Mouse (Mus musculus) brain, embryonic 14.5 days (tissue): ENCODE data around the gene Sec63. TPM values are rescaled to one million over a fixed set of nuclear protein-coding genes. Genes with fewer than 3 reads are reported as not detected.

Experiments used
- DNase-seq: peaks from one replicate; pipeline ENCODE4 v3.0.0-alpha.2; 2011; ENCODE audit warnings: low read depth
- CTCF ChIP-seq: fragments of 200-500 bp; IDR thresholded peaks from 2 replicates; pipeline ENCODE4 v1.5.1; 2012; ENCODE audit warnings: inconsistent platforms, mild to moderate bottlenecking, moderate library complexity, borderline replicate concordance; ENCODE audit not compliant: insufficient read depth, insufficient read length; ENCODE audit errors: extremely low read depth
- POLR2A ChIP-seq: fragments of 200-500 bp; IDR thresholded peaks from 2 replicates; pipeline ENCODE4 v1.6.1; 2012; ENCODE audit warnings: mild to moderate bottlenecking, inconsistent platforms, borderline replicate concordance; ENCODE audit not compliant: poor library complexity, insufficient read depth, insufficient read length, severe bottlenecking; ENCODE audit errors: extremely low read depth
- polyA plus RNA-seq: library from polyadenylated mRNA; depleted of rRNA; stranded (reverse); fragments of >200 nt; gene quantifications from 2 replicates; pipeline ENCODE4 v1.2.3, GENCODE M21; 2012; rRNA removed

The Sec63 gene
- polyA plus RNA-seq, 1 experiment, result 44.3 TPM

DNA sequence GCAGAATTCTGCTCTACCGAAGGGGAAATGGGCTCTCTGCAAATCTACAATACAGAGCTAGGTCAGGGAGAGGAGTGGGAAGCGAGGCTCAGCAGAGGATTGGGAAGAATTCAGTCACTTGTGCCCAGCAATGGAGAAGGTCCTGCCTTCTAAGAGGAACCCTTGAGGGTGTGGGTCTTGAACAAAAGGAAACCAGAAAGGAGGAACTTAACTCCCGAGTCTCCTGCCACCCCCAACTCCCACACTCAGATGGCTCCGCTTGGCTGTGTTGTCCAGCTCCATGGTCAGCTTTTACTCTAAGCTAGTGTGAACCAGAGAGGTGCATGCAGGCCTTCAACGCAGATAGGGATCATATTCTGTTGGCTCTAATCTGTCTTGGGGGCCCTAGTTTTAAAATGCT lies 114.9 kb downstream of the Sec63 start:
- no peak for DNase-seq
- TF ChIP-seq POLR2A, result no peak
- TF ChIP-seq CTCF, result no peak

DNA sequence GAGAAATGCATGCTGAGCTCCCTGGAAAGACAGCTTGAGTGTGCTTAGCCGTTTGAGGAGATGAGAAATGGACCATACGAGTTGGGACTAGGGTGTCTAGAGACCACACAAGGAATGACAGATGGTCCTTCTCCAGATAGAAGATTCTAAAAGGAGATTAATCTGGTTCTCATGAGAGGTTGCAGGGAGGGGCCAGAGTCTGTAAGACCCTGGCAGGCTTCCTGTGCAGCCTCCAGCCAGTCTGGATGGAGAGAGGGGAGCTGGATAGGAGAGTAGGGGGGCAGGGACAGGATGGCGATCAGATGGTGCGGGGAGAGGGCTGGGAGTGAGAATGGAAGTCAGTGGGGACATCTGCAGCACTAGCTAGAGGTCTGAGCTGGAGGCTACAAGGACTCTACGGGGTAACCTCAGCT lies 118.0 kb downstream of the Sec63 start:
- TF ChIP-seq CTCF (no peak), POLR2A (no peak)
- no peak for DNase-seq

DNA sequence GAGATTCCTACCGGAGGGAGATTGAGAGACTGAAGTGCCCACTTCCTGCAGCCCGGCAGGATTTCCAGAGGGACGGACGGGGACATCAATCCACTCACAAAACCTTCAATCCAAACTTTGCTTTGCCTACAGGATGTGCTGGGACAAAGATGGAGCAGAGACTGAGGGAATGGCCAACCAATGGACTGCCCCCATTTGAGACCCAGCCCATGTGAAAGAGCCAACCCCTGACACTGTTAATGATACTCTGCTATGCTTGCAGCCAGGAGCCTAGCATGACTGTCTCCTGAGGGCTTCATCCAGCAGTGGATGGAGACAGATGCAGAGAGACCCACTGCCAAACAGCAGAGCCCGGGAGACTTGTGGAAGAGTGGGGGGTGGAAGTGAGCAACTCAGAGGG lies 118.4 kb downstream of the Sec63 start:
- no peak for DNase-seq
- no peak for TF ChIP-seq CTCF
- TF ChIP-seq POLR2A, result no peak

Other genes starting within 250 kb of the Sec63 start
- 14.6 and 34.7 TPM in 2 replicates for gene Nr2e1, start 177.9 kb upstream of the Sec63 start, polyA plus RNA-seq
- gene Ostm1, start 177.7 kb upstream of the Sec63 start, polyA plus RNA-seq, result 29.2 and 37.4 TPM in 2 replicates
- 8.0 and 10.8 TPM in 2 replicates for gene Scml4, start 98.9 kb downstream of the Sec63 start, polyA plus RNA-seq